Mouse (Mus musculus): ENCODE results near the gene Nkg7.
"Not testable (repeated sequence)": the region's sequence is repeated elsewhere in the genome, so short reads cannot be mapped to it uniquely, and the experiment has no call there.

Nkg7 gene

DNA sequence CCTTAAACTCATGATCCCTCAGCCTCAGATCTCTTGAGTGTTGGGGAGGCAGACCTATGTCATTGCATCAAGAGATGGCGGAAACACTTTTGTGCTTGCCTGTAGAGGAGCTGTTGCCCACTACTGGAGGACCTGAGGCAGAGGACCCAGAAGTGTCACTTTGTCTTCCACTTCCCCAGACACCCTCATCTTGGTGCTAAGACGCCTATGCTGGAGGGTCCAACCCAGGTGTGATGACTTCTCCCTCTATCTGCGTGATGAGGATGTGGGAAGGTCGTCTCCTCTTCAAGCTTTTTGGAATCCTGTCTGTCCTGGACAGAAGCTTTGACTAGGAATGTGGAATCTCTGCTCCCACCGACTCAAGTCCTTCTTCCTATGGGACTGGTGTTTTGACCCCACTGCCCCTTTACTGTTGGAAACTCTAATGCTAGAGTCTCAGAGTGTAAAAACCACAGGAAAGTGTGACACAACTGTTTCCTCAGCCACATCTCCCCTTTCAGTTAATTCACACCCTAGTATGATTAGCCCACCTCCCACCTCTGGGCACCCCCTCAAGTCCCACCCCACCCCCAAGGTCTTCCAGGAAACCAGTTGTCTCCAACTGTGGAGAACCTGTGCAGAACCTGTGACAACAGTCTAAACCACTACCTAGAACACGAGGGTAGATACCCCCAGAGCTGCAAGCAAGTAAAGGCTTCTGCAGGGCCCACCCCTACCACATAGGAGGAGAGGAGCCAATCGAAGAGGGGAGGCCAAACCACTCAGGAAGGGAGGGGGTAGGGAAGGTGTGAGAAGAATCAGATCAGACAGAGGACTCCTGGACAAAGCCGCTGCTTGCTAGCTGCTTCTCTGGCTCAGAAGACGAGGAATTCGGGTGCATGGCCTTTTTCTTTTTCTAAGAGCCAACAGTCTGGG is at the start of gene Nkg7:
Nkg7 (plus strand) TSS at position 733 of the 915 bp plus-strand sequence.
- DNase-seq: no peak

DNA sequence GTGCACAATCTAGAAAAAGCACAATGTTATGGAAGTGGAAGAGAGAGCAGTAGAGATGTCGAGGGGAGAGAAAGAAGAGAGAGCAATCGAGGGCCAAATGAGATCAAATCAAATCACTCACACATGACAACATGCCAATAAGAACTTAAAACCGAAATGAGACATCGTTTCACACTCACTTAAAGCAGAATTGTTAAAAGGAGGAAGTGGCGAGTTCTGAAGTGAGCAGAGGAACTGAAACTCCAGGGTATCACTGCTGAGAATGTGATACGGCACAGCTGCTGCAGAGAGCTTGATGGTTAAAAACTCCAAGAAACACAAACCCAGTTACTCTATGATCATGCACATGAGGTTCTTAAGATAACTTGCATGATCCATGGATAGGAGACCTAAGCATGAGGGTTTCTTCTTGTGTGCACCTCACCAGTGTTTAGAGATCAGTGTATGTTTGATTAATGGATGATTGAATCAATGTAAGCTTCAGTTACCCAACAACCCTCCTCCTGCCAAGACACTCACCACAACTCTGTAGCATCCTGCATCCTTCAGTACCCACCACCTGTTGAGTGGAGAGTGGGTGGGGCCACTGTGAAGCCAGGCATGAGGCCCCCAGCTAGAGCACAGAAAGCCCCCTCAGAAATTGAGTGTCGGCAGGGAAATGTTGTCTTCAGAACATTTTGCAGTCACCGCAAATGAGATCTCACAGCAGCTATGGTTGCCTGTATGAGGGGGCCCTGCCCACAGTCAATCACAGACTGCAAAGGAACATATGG is 44.3 kb upstream of the Nkg7 start:
- DNase-seq: no peak

DNA sequence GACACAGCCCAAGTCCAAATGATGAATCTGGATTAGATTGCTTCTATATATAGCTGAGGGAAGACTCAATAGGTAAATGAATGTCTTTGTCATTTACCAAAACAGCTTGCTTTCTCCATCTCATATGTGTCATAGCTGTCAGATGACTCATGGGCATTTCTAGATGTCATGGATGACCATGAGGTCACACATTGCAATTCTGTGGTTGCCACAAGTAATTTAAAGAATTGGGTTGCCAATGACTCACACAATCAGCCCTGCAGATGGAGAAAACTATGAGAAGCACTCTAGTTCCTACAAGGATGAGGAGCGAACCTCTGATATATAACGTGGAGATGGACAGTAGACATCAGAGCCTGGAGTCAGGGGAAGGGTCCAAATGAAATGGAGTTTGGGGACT is 37.4 kb upstream of the Nkg7 start:
- no peak for DNase-seq

DNA sequence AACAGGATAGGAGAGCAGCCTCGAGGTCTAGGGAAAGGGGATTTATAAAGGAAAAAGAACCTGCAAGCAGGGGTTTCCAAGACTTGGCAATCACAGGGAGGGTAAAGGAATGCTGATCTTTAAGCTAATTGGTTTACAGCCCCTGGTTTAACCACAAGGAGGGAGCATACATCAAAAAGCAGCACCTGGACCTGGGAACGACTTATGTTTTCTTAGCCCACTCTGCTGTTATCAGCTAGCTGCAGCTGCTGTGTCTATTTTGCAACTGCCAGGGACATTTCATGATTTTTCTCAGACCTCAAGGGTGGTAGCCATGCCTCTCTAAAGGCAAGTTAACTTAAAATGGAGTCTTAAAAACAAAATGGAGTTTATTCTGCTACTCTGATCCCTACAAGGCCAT is 34.2 kb upstream of the Nkg7 start:
- no peak for DNase-seq

DNA sequence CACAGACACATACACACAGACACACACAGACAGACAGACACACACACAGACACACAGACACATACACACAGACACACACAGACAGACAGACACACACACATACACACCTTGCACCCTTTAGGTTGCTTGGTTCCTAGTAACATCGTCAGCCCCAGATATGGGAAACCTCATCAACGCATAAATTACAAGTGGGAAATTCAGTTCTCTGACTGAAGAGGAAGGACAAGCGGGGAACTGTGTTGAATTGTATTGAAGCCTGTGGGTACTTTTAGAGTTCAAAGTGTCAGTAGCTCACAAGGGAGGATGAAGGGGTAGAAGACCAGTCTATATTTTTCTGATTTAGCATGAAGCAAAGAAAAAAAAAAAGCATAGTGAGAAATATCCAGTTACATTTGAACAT is 29.3 kb upstream of the Nkg7 start:
- DNase-seq: no peak

DNA sequence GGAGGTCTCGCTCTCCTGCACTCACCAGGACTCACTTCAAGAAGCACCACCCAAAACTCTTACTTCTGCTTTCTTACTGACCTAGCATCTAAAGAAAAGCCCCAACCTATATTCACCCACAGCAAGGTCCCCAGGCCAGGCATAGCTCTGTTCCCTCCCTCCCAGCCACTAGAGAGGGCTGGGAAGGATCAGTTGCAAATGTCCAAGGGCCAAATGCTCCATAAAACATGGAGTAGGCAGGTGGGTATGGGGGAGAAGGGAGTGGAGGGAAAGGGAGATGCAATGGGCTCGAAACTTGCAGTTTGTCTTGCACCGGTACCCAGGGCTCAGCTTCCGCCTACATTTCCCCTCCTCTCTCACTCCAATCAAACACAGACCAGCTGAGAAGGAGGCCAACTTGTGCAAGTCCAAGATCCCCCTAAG is 28.7 kb upstream of the Nkg7 start, which contains the start of gene Siglecg:
Siglecg (plus strand) TSS at position 74 of the 423 bp plus-strand sequence.
- no peak for DNase-seq

DNA sequence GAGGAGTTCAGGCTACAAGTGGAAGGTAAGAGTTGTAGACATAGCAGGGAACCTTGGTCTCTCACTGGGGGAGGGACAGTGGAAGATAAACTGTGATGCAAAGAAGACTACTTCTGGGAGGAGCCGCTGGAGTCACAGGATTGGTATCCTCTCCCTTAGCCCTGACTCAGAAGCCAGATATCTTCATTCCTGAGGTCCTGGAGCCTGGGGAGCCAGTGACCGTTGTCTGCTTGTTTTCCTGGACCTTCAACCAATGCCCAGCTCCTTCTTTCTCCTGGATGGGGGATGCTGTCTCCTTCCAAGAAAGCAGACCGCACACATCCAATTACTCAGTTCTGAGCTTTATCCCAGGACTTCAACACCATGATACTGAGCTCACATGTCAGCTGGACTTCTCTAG is 27.8 kb upstream of the Nkg7 start:
- DNase-seq: no peak

DNA sequence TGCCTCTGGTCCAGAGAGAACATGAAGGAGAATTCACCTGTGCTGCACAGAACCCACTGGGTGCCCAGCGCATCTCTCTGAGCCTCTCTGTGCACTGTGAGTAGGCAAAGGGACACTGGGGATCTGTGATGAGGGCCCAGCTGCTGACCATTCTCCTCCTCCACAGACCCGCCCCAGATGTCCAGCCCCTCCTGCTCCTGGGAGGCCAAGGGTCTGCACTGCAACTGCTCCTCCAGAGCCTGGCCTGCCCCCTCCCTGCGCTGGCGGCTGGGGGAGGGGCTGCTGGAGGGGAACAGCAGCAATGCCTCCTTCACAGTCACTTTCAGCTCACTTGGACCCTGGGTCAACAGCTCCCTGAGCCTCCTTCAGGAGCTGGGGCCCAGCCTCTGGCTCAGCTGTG is 25.1 kb upstream of the Nkg7 start:
- DNase-seq: not testable (repeated sequence)

DNA sequence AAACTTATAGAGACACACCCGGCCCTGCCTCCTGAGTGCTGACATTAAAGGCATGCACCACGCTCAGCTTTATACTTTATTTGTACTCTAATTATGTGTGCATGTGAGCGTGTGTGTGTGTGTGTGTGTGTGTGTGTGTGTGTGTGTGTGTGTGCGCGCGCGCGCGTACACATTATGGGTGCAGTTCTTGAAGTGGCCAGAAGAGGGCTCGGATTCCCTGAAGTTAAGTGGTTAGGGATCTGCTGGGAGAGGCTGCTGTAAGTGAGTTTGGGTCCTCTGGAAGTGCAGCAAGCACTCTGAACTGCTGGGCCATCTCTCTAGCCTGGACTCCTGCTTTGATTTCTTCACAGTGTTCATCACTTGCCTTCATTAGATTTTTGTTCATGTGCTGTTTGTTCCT is 19.6 kb upstream of the Nkg7 start:
- no peak for DNase-seq

DNA sequence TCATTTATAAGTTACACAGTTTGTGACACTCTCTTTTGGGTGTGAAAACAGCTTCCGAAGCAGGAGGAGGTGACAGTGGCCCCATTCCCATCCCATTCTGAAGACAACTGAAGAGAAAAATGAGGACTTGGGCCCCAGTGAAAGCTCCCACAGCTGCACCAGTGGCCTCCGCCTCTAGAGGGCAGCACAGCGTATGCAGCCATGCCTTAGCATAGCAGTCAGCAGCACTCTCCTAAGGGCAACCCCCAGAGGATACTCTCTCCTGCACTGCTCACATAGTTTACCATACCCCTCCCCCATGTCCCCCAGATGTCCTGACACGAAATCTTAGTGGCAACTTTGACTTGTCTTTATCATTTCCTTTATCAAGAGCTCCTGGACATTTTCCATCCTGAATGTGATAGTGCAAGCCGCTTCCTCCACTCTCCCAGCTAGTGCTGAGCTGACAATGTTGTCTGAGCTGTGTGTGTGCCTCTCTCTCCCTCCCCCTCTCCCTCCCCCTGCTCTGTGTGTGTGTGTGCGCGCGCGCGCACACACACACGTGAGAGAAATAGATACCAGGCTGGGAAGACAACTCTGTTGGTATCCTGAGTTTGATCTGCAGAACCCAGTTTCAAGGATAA is 13.8 kb upstream of the Nkg7 start:
- DNase-seq: peak; percentile 81

DNA sequence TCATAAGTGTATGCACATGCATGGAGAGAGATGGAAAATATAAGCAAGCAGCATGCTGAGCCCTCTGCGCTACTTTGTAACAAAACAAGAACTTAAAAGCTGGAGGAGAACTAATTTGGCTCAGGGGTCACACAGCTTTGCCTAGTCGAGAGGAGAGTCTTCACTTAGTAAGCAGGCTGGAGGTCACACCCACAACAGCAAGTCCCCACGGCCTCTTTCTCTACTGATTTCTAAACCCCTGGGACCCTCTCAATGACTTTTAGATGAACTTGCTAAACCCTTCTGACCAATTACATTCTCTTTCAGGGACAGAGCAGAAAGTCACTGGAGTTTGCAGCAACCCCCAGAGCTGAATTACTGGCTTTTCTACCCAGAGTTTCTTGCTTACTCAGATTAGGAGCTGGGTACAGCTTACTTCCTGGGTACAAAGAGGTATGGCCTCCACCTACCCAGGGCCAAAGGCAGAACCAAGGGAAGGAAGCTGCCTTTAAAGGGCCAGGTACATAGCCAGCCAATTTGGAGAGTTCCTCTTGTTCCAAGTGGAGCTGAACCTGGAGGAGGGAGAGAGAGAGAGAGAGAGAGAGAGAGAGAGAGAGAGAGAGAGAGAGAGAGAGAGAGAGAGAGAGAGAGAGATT is 12.8 kb upstream of the Nkg7 start:
- DNase-seq: no peak

DNA sequence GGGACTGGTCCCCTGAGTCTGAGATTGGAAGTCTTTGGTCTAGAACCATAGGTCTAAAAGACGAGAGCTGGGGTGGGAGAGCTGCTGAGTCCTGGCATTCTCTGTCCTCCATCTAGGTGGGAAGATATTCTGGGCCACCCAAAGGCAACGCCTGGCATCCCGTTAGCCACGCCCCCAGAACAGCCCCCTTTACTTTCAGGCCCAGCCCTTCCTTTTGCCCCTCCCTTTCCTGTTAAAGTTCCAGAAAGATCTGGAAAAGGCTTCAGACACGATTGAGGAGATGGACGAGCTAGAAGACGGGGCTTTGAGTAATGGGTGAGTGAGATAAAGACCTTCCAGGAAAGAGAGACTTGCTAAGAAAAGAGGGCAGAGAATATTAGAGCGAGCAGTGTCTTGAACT is 9.5 kb upstream of the Nkg7 start, which contains the start of gene Lim2:
Lim2 (plus strand) TSS at position 265 of the 400 bp plus-strand sequence.
- DNase-seq: no peak

DNA sequence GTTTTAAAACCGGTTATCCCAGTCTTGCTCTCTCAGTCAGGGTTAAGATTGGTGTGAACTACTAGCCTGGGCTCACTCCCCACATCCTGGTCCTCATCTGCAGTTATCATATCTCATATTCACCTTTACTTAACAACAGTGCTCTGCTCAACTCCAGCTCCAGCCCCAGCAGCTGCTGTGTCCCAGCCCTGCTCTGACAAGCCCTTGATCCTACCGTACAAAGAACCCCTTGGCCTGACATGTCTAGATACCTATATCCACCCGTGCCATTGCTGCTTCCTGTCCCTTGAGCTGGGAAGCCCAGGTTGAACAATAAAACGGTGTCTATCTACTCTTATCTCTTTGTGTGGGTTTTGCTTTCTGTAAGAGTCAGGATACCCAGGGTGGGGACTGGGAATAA is 7.4 kb upstream of the Nkg7 start:
- DNase-seq: no peak

DNA sequence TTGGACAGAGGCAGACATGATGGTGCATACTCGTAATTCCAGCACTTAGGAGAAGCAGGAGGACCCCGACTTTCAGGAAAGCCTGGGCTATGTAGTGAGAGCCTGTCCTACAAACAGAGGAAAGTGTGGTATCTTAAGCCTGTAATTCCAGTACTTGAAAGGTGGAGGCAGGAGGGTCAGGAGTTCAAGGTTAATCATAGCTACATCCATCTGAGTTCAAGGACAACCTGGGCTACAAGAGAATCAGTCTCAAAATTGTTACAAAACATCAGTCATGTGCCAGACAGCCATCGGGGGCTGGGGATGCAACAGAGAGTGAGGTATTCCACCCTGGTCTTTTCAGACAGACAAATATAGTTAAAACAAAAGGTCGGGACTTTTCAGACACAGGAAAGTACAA is 4.0 kb upstream of the Nkg7 start:
- no peak for DNase-seq

DNA sequence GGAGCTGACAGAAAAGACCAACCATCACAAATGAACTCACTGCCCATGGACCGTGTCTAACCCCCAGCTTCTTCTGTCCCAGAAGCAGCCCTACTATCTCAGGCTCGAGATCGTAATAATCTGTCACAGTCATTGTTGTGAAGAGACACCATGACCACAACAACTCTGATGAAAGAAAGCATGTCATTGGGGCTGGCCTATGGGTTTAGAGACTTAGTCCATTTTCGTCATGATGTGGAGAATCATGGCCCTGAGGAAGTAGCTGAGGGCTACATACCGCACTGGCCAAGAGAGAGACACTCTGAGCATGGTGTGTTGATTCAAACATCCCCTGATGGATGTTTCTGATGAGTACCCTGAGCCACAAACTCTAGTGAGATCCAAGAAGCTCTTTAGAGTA is 2.2 kb upstream of the Nkg7 start:
- DNase-seq: no peak

DNA sequence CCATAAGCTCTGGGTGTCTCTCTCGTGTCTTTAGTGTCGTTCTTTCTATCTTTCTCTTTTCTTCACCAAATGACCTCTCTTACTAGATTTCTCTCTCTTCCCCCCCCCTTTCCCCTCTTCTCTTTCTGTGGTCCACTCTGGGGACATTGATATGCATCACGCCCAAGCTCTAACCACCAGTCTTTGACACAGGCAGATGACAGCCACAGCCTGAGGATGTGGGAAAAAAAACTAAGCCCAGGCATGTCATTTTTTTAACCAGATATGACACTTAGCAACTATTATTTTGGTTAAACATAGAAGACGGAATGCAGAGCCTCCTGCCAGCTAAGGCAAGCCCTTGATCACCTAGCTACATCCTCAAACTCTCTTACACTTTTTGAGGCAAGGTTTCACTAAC is 1.7 kb downstream of the Nkg7 start:
- DNase-seq: no peak

DNA sequence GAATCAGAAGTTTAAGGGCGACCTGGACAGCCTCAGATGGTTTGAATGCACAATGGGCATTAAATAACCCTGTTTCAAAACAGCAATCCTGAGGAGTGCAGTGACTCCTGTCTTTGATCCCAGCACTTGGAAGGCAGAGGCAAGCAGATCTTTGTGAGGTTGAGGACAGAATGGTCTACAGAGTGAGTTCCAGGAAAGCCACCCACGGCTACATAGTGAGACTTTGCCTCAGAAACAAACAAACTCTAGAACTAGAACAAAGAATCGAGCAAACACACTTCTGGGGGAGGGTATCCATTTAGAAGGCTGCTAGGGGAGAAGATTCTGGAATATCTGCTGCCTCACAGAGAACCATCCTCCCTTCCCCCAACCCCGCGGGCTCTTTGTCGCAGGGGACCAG is 3.6 kb downstream of the Nkg7 start, which contains the start of gene Cldnd2:
Cldnd2 (plus strand) TSS at position 301 of the 400 bp plus-strand sequence.
- DNase-seq: no peak

DNA sequence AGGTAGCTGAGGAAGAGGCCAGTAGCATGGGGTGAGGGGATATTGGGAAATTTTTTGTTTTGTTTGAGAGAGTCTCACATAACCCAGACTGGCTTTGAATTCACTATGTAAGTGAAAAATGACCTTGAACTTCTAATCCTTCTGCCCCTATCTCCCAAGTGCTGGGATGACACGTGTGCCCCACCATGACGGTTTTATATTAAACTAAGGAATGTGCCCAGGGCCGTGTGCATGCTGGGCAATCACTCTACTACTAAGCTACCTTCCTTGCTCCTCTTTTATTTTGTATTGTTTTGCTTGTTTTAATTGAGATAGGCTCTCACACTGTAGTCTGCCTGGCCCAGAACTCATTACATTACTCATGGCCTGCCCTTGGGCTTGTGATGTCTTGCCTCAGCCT is 4.2 kb downstream of the Nkg7 start:
- DNase-seq: no peak

DNA sequence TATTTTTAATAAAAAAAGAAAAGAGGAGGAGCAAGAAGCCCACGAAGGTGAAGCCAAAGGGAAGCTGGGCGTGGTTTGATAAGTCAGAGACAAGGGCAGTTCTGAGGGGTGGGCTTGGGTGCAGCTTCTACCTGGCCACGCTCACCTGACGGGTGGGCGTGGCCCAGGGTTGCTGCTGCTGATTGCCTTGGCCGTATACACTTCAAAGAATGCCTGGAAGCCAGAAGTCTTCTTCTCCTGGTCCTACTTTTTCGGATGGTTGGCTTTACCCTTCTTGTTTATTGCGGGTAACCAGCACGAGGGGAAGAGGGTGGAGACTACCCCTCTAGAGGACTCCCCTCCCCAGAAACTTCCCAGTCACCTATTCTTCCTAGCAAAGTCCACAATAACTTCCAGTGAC is 5.8 kb downstream of the Nkg7 start:
- no peak for DNase-seq

DNA sequence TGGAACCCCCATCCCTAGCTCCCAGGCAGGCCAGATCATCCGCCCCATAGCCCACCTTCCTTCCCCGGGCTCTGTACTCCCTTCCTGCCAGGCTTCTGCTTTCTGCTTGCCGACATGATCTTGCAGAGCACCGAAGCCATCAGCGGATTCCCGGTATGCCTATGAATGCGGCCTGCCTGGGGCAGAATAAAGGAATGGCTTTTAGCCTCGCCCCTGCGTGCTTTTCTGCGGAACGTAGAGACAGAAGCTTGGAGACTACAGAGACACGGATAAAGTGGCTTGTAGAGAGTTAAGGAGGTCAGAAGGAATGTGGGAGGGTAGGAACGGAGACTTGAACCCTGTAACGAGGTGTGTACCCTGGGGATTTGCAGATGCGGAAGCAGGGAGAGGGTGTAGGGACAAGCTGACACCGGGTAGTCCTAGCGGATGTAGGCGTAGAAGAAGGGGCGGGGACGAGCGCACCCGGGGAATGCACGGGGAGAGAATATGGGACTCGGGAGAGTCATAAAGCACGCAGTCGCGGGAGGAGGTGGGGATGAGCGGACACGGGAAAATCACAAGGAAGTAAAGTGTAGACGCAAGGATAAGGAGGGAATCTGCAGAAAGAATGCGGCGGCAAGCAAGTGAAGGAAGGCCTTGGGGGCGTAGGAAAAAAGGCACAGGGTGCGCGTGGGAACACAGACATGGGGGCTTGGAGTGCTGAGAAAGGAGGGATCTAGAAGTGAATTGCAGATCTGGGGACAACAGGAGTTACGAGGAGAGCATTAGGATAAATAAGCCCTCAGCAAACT is 6.4 kb downstream of the Nkg7 start:
- DNase-seq: peak; percentile 71

DNA sequence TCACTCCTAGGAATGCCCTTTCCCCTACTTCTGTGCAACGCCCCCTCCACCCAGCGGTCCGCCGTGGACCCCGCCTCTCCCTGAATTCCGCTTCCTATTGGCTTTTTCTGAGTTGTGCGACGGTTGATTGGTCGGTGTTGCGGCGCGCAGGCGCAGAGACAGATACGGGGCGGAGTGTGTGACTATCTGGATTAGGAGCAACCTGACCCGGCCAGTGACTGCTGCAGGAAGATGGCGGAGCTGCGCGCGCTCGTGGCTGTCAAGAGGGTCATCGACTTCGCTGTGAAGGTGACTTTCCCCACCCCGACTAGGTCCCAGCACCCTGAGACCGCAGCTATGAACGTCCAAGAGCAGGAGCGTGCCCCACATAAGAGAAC is 7.0 kb downstream of the Nkg7 start, which contains the start of the genes Etfb and Gm45233:
Etfb (plus strand) TSS at position 167 of the 377 bp plus-strand sequence.
Gm45233 (plus strand) TSS at position 212 of the 377 bp plus-strand sequence.
- peak; percentile 97 for DNase-seq

DNA sequence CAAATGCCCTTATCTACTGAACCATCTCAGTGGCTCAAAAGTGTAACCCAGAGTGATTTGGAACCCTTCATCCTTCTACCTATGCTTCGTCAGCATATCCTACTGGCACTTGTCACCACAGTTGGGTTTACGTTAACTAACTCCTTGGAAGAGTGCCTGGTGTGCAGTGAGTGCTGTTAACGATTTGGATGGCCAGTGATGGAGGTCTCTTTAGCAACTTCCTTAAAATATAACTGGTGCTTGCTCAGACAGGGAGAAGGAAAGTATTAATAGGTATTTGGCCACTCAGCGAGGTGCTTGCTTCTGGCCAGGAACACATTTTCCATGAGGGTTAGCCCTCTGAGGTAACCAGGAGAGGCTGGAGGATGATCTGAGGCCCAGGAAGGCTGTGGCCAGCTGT is 10.9 kb downstream of the Nkg7 start:
- DNase-seq: no peak
